Mouse (Mus musculus) lung, embryonic 14.5 days (tissue): ENCODE results near the gene Rasl12. TPM values are rescaled to one million over a fixed set of nuclear protein-coding genes. Genes with fewer than 3 reads are reported as not detected.

Source experiments
- ATAC-seq: fragments of 200-750 bp; cut with Nextera tagmentation; 2 replicates; pipeline ENCODE4 v1.8.0; 2017; ENCODE audit warnings: mild to moderate bottlenecking, moderate TSS enrichment, moderate library complexity; ENCODE audit not compliant: insufficient read depth
- DNase-seq: peaks from one replicate; pipeline ENCODE4 v3.0.0-alpha.2; 2015
- H3K27ac ChIP-seq: fragments of 300-500 bp; sonication (generic); 2 replicates; pipeline ENCODE4 v1.5.1; 2014; ENCODE audit warnings: low read depth, mild to moderate bottlenecking, moderate library complexity
- H3K27me3 ChIP-seq: fragments of 300-500 bp; sonication (generic); 2 replicates; pipeline ENCODE4 v1.6.1; 2014; ENCODE audit warnings: low read length, control low read depth; ENCODE audit not compliant: insufficient read depth
- H3K36me3 ChIP-seq: fragments of 300-500 bp; sonication (generic); 2 replicates; pipeline ENCODE4 v1.6.1; 2014; ENCODE audit warnings: control low read depth; ENCODE audit not compliant: insufficient read depth
- H3K4me1 ChIP-seq: fragments of 300-500 bp; sonication (generic); 2 replicates; pipeline ENCODE4 v1.6.1; 2014; ENCODE audit warnings: antibody characterized with exemption, control low read depth; ENCODE audit not compliant: insufficient read depth
- H3K4me2 ChIP-seq: fragments of 300-500 bp; sonication (generic); 2 replicates; pipeline ENCODE4 v1.6.1; 2014; ENCODE audit warnings: mild to moderate bottlenecking
- H3K4me3 ChIP-seq: fragments of 300-500 bp; sonication (generic); 2 replicates; pipeline ENCODE4 v1.5.1; 2014; ENCODE audit warnings: low read depth, low read length
- H3K9ac ChIP-seq: fragments of 300-500 bp; sonication (generic); 2 replicates; pipeline ENCODE4 v1.6.1; 2014
- H3K9me3 ChIP-seq: fragments of 300-500 bp; sonication (generic); 2 replicates; pipeline ENCODE4 v1.6.1; 2016; ENCODE audit warnings: low read depth, low read length, control low read depth
- CTCF ChIP-seq: IDR thresholded peaks from 2 replicates; pipeline ENCODE4 v1.5.1; 2016; ENCODE audit warnings: antibody characterized with exemption, low read depth
- WGBS: fragments of 180-500 bp; shearing (Covaris S2); extraction: QIAGEN DNeasy Blood & Tissue Kit; methylation state at CpG from one replicate; pipeline ENCODE4 v1.1.7; 2014; 5-methylcytosine and 5-hydroxymethylcytosine counted together
- polyA plus RNA-seq: library from polyadenylated mRNA; unstranded; fragments of >200 nt; fragmentation: Nextera tagmentation; extraction: Ambion mirVana; gene quantifications from 2 replicates; pipeline ENCODE4 v1.2.1, GENCODE M21; 2014

Rasl12 gene
- polyA plus RNA-seq, 1 experiment from 2014 or later: 48.8 TPM

DNA sequence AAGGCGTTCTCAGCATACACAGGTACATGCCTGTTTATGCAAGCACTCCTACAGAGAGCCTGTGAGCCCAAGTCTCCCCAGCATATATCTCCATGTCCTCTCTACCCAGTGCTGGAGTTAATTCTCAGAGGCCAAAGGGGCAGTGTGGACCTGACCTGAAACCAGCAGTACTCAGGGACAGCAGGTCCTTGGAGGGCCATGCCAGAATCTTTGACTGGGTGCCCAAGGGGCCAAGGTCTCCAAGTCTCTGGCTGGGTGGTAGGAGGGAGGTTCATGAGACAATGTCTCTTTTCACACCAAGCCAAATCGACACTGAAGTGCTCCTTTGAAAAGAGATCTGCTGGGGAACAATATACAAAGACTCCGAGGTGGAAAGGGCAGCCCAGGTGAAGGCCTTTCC, 9.6 kb downstream of the Rasl12 start:
- no peak for TF ChIP-seq CTCF
- no peak overlapping the region for H3K27ac ChIP-seq

DNA sequence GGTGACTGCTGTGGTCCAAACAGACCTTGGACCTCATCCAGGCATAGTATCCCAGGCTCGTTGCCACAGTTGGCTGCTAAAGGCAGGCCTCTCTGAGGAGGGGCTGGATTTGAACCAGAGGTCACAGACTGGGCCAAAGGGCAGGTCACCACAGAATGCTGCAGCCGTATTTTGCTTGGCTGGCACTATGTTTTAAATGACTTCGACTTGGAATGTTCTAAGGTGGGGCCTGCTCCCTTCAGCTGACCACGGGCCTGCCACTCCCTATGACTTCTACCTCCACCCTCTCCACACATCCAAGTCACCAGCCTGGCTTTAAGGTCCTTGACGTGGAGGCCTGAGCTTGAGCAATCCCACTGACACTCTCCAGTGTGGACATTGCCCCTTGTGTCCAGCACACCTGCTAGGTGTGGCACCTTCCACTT, 10.6 kb downstream of the Rasl12 start:
- H3K9me3 ChIP-seq: no peaks in the 10 kb centered on the region
- 55% methylated on average over 5 of the region's 5 CpGs for WGBS
- H3K9ac ChIP-seq: no peak overlapping the region
- TF ChIP-seq CTCF: no peak
- no peaks in the 10 kb centered on the region for H3K27me3 ChIP-seq
- DNase-seq: no peak
- ATAC-seq: no peak
- peaks cover 6% of the 10 kb centered on the region; the same call in 1 of the 2 replicates for H3K4me1 ChIP-seq
- H3K4me2 ChIP-seq: no peak overlapping the region
- no peak overlapping the region for H3K27ac ChIP-seq
- no peak overlapping the region for H3K4me3 ChIP-seq
- H3K36me3 ChIP-seq: peaks cover 21% of the 10 kb centered on the region; the same call in 1 of the 2 replicates

More for the DNA sequence above, 9.6 kb downstream of the Rasl12 start:
- Histone ChIP-seq H3K27me3 (no peaks in the 10 kb centered on the region), H3K4me1 (peaks cover 6% of the 10 kb centered on the region; the same call in 1 of the 2 replicates), H3K4me3 (no peak overlapping the region), H3K9ac (no peak overlapping the region), H3K4me2 (no peak overlapping the region), H3K36me3 (peaks cover 21% of the 10 kb centered on the region; the same call in 1 of the 2 replicates), H3K9me3 (no peaks in the 10 kb centered on the region)
- WGBS: 57% methylated on average over 3 of the region's 3 CpGs
- DNase-seq: no peak
- ATAC-seq: no peak

DNA sequence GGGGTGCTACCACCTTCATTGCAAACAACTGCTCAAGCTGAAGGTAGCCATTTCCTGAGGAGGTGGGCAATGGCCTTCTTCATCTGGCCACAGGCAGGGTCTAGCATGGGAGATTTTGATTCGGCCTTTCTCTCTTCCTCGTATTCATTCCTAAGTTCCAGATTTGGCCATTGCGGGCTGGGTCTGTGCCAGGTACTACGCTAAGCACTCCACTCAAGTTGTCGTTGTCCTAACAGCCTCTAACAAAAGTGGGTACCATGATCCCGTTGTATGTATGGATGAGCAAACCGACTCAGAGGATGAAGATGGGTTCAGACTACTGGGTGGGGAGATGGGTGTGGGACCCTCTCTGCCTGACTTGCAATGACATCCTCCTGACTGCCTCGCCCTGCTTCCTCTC, 12.1 kb downstream of the Rasl12 start:
- H3K9ac ChIP-seq: no peak overlapping the region

DNA sequence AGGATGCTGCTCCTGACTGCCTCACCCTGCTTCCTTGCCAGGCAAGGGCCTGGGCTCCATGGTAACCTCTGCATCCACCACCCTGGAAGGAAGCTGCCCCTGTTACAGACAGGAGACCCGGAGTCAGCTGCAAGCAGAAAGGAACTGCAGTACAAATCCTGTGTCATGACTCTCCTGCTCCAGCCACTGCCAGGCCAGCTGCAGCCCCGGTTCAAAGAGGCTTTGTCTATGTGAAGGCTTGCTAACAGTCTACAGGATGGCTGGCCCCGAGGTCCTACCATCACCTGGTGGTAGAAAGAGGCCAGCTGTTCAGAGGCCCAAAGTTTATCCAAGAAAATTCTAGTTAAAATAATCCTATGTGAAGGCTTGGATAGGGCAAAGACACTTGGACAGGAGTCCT, 13.0 kb downstream of the Rasl12 start:
- Histone ChIP-seq H3K27ac (no peak overlapping the region), H3K36me3 (peaks cover 21% of the 10 kb centered on the region; the same call in 1 of the 2 replicates), H3K27me3 (no peaks in the 10 kb centered on the region), H3K9ac (no peak overlapping the region), H3K4me1 (no peaks in the 10 kb centered on the region), H3K4me2 (no peak overlapping the region), H3K4me3 (no peak overlapping the region), H3K9me3 (no peaks in the 10 kb centered on the region)
- DNase-seq (no peak), ATAC-seq (no peak)
- TF ChIP-seq CTCF: no peak
- WGBS: 54% methylated on average over 3 of the region's 3 CpGs

More for the DNA sequence above, 12.1 kb downstream of the Rasl12 start:
- H3K36me3 ChIP-seq: peaks cover 21% of the 10 kb centered on the region; the same call in 1 of the 2 replicates
- ATAC-seq: no peak
- no peaks in the 10 kb centered on the region for H3K4me1 ChIP-seq
- H3K4me3 ChIP-seq: no peak overlapping the region
- H3K27ac ChIP-seq: no peak overlapping the region
- no peak for DNase-seq
- H3K9me3 ChIP-seq: no peaks in the 10 kb centered on the region
- H3K27me3 ChIP-seq: no peaks in the 10 kb centered on the region
- H3K4me2 ChIP-seq: no peak overlapping the region
- no peak for TF ChIP-seq CTCF
- 87% methylated on average over 8 of the region's 8 CpGs for WGBS

DNA sequence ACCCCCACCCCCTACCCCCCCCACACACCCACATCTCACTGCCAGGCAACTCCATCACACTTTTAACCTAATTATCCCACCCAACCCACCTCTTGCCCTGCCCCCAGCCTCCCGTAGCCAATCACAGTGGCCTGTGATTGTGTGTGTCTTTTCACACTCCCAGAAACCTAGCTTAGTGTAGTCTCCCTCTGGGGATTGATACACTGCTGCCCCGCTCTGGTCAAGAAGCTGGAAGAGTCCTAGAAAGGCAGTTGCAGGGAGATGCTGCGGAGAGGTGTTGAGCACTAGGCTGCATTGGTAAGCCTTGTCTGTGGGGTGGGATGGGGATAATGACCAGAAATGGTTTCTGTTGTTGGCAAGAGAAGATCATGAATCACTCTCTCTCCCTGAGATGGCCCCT, 19.4 kb downstream of the Rasl12 start:
- no peaks in the 10 kb centered on the region for H3K4me1 ChIP-seq
- TF ChIP-seq CTCF: peak; percentile 31
- H3K9me3 ChIP-seq: no peaks in the 10 kb centered on the region
- no peak overlapping the region for H3K4me3 ChIP-seq
- no peak overlapping the region for H3K27ac ChIP-seq
- ATAC-seq: no peak
- H3K9ac ChIP-seq: no peak overlapping the region
- H3K4me2 ChIP-seq: no peak overlapping the region
- DNase-seq: peak; percentile 35
- WGBS: 32% methylated on average over 3 of the region's 3 CpGs
- no peaks in the 10 kb centered on the region for H3K36me3 ChIP-seq
- H3K27me3 ChIP-seq: no peaks in the 10 kb centered on the region

DNA sequence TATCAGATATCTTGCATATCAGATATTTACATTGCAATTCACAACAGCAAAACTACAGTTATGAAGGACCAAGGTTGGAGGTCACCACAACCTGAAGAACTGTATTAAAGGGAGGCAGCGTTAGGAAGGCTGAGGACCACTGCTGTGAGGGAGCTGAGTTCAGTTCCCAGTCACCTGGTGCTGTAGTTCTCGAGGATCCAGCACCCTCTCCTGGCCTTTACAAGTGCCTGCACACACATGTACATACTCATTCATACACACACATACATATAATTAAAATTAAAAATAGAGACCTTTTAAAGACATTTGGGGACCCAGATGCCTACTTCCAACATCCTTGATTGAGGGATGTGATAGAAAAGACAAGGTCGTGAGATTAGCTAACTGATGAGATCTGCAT, 21.3 kb downstream of the Rasl12 start:
- DNase-seq: no peak
- Histone ChIP-seq H3K9me3 (no peaks in the 10 kb centered on the region), H3K4me2 (no peak overlapping the region), H3K36me3 (no peaks in the 10 kb centered on the region), H3K4me1 (no peaks in the 10 kb centered on the region), H3K4me3 (no peak overlapping the region), H3K27ac (no peak overlapping the region), H3K9ac (no peak overlapping the region), H3K27me3 (no peaks in the 10 kb centered on the region)
- 64% methylated on average over 3 of the region's 3 CpGs for WGBS
- no peak for TF ChIP-seq CTCF
- ATAC-seq: no peak

DNA sequence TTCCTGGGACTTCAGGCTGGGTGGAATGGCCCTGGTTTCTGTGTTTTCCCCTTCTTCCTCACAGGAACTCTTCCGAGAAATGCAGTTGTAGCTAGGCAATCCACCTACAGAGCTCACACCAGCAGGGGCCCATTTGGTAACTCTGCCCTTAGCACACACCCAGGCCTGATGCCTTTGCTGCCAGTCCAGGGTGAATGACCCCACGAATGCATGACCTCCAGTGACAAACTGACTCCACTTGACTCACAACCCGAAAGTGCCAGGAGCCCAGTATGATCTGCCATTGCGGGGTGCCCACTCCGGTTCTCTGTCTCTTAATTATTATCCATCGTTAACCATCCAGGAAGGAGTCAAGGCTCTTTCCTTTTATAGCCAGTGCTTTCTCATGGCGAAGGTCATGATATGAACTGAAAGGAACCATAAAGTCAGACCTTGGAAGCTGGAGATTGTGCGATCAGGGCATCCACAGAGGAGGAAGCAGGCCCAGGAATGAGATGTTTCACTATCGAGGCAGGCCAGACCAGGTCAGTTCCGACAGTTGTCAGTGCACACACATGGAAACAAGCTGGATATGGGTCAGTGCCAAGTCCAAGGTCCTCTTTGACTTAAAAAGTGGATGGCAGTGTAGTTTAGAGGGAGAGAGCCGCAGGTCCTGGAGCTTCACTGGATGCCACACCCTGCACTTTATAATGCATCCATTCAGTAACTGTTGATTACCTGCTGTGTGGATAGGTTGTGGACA, 24.6 kb downstream of the Rasl12 start, which contains the start of gene Slc51b:
Gene Slc51b (minus strand): TSS at position 196 of the 742 bp plus-strand sequence.
- Histone ChIP-seq H3K36me3 (no peaks in the 10 kb centered on the region), H3K27ac (no peak within 1 kb of the TSS), H3K9ac (no peak within 1 kb of the TSS), H3K4me1 (no peaks in the 10 kb centered on the region), H3K4me3 (no peak within 1 kb of the TSS), H3K9me3 (no peaks in the 10 kb centered on the region), H3K4me2 (no peak within 1 kb of the TSS), H3K27me3 (no peaks in the 10 kb centered on the region)
- no peak for TF ChIP-seq CTCF
- no peak for ATAC-seq
- DNase-seq: no peak
- 79% methylated on average over 11 of the region's 11 CpGs for WGBS
